Mouse (Mus musculus) neural tube, embryonic 14.5 days (tissue): Measurements from ENCODE around the gene Tcf25. TPM values are rescaled to one million over a fixed set of nuclear protein-coding genes. Genes with fewer than 3 reads are reported as not detected.

Experiments used
- polyA plus RNA-seq: library from polyadenylated mRNA; unstranded; fragments of >200 nt; fragmentation: Nextera tagmentation; extraction: Ambion mirVana; gene quantifications from 2 replicates; pipeline ENCODE4 v1.2.1, GENCODE M21; 2014

Gene Tcf25
- polyA plus RNA-seq, 1 experiment from 2014 or later = 405 TPM

Other genes starting within 250 kb of the Tcf25 start
- gene Sult5a1, start 215.4 kb upstream of the Tcf25 start, polyA plus RNA-seq = 0.80 and 1.9 TPM in 2 replicates
- not detected in 2 replicates for gene Dpep1, start 187.5 kb upstream of the Tcf25 start, polyA plus RNA-seq
- 123 and 147 TPM in 2 replicates for gene Chmp1a, start 161.0 kb upstream of the Tcf25 start, polyA plus RNA-seq
- gene Spata33, start 160.9 kb upstream of the Tcf25 start, polyA plus RNA-seq = 6.0 and 6.5 TPM in 2 replicates
- 43.6 and 45.2 TPM in 2 replicates for gene Cdk10, start 148.9 kb upstream of the Tcf25 start, polyA plus RNA-seq
- 7.0 and 7.3 TPM in 2 replicates for gene Spata2l, start 137.5 kb upstream of the Tcf25 start, polyA plus RNA-seq
- gene Zfp276, start 119.6 kb upstream of the Tcf25 start, polyA plus RNA-seq = 17.1 and 18.6 TPM in 2 replicates
- 63.7 and 65.8 TPM in 2 replicates for gene Vps9d1, start 119.4 kb upstream of the Tcf25 start, polyA plus RNA-seq
- 6.6 and 8.1 TPM in 2 replicates for gene Fanca, start 55.2 kb upstream of the Tcf25 start, polyA plus RNA-seq
- 34.9 and 36.9 TPM in 2 replicates for gene Spire2, start 41.0 kb upstream of the Tcf25 start, polyA plus RNA-seq
- gene Mc1r, start 33.4 kb downstream of the Tcf25 start, polyA plus RNA-seq = 0.22 and 0.33 TPM in 2 replicates
- 1,600 and 1,632 TPM in 2 replicates for gene Tubb3, start 37.7 kb downstream of the Tcf25 start, polyA plus RNA-seq
- gene Def8, start 49.8 kb downstream of the Tcf25 start, polyA plus RNA-seq = 47.4 and 52.8 TPM in 2 replicates
- gene Afg3l1, start 104.2 kb downstream of the Tcf25 start, polyA plus RNA-seq = 35.2 and 40.6 TPM in 2 replicates
- gene Dbndd1, start 141.7 kb downstream of the Tcf25 start, polyA plus RNA-seq = 88.7 and 103 TPM in 2 replicates
- gene Gas8, start 145.1 kb downstream of the Tcf25 start, polyA plus RNA-seq = 36.5 and 42.5 TPM in 2 replicates